Mouse (Mus musculus) MEL (cell line): Measurements from ENCODE around the gene Olfr358. TPM values are rescaled to one million over a fixed set of nuclear protein-coding genes. Genes with fewer than 3 reads are reported as not detected.

ENCODE experiments used
- DNase-seq: peaks from one replicate; pipeline ENCODE4 v3.0.0; 2011; ENCODE audit warnings: low read depth, low spot score
- H3K27ac ChIP-seq: 2 replicates; pipeline ENCODE4 v1.5.1; 2012; ENCODE audit warnings: low read depth, mild to moderate bottlenecking, control low read depth, low read length, moderate library complexity; ENCODE audit not compliant: control insufficient read depth
- H3K27me3 ChIP-seq, 2 experiments: fragments of 150-350 bp in 1 of 2; sonication (generic) in 1 of 2; 2 replicates each; pipeline ENCODE4 v1.6.1; 2012; ENCODE audit warnings: low read length in 2 of 2, mild to moderate bottlenecking in 2 of 2, improper control_type of control experiment in 1 of 2, moderate library complexity in 1 of 2; ENCODE audit not compliant: insufficient read depth in 2 of 2, control insufficient read depth in 1 of 2
- H3K36me3 ChIP-seq, 2 experiments: 2 replicates each; pipeline ENCODE4 v1.6.1; 2012 to 2014; ENCODE audit warnings: low read length in 2 of 2, improper control_type of control experiment in 1 of 2, inconsistent platforms in 1 of 2, mild to moderate bottlenecking in 1 of 2; ENCODE audit not compliant: insufficient read depth in 2 of 2, control insufficient read depth in 1 of 2
- H3K4me1 ChIP-seq, 2 experiments: fragments of 150-350 bp in 1 of 2; sonication (generic) in 1 of 2; 2 replicates each; pipeline ENCODE4 v1.6.1; 2012; ENCODE audit warnings: low read length in 2 of 2, improper control_type of control experiment in 1 of 2, mild to moderate bottlenecking in 1 of 2; ENCODE audit not compliant: insufficient read depth in 2 of 2, control insufficient read depth in 1 of 2
- H3K4me3 ChIP-seq, 2 experiments: fragments of 150-350 bp in 1 of 2; sonication (generic) in 1 of 2; 2 replicates each; pipeline ENCODE4 v1.5.1; 2012; ENCODE audit warnings: low read depth in 2 of 2, low read length in 2 of 2, mild to moderate bottlenecking in 2 of 2, moderate library complexity in 2 of 2, control low read depth in 1 of 2, improper control_type of control experiment in 1 of 2; ENCODE audit not compliant: control insufficient read depth in 1 of 2, insufficient read depth in 1 of 2
- H3K79me2 ChIP-seq: 2 replicates; pipeline ENCODE4 v1.6.1; 2012; ENCODE audit warnings: mild to moderate bottlenecking, low read length, moderate library complexity; ENCODE audit not compliant: control insufficient read depth, poor library complexity, insufficient read depth
- H3K9ac ChIP-seq: 2 replicates; pipeline ENCODE4 v1.6.1; 2012; ENCODE audit warnings: low read depth, mild to moderate bottlenecking, control low read depth, low read length, moderate library complexity; ENCODE audit not compliant: control insufficient read depth, poor library complexity, severe bottlenecking
- H3K9me3 ChIP-seq: fragments of 150-350 bp; sonication (generic); replicated peaks from 2 replicates; pipeline ENCODE4 v1.6.1; 2012; ENCODE audit warnings: mild to moderate bottlenecking, low read length, improper control_type of control experiment, moderate library complexity; ENCODE audit not compliant: insufficient read depth
- CTCF ChIP-seq, 3 experiments: IDR thresholded peaks in 2 of 3; conservative IDR thresholded peaks in 1 of 3; 2 replicates each; pipeline ENCODE4 v1.5.1; 2011 to 2012; ENCODE audit warnings: low read length in 3 of 3, low read depth in 2 of 3, mild to moderate bottlenecking in 2 of 3, improper control_type of control experiment in 1 of 3, inconsistent platforms in 1 of 3, mixed read lengths in 1 of 3, moderate library complexity in 1 of 3; ENCODE audit not compliant: control insufficient read depth in 1 of 3, insufficient read depth in 1 of 3, poor library complexity in 1 of 3, severe bottlenecking in 1 of 3
- E2F4 ChIP-seq: IDR thresholded peaks from 2 replicates; pipeline ENCODE4 v1.6.1; 2011; ENCODE audit warnings: low read depth, low read length, improper control_type of control experiment, borderline replicate concordance
- JUND ChIP-seq: IDR thresholded peaks from 2 replicates; pipeline ENCODE4 v1.6.1; 2011; ENCODE audit warnings: low read depth, mild to moderate bottlenecking, improper control_type of control experiment, low read length
- MAZ ChIP-seq: IDR thresholded peaks from 2 replicates; pipeline ENCODE4 v1.6.1; 2012; ENCODE audit warnings: low read depth, mild to moderate bottlenecking, inconsistent platforms, low read length, improper control_type of control experiment
- NELFE ChIP-seq: IDR thresholded peaks from 2 replicates; pipeline ENCODE4 v1.6.1; 2011; ENCODE audit warnings: low read depth, low read length, improper control_type of control experiment
- USF1 ChIP-seq: IDR thresholded peaks from 2 replicates; pipeline ENCODE4 v1.6.1; 2014; ENCODE audit warnings: low read depth, mild to moderate bottlenecking, inconsistent platforms, low read length, improper control_type of control experiment, moderate library complexity
- ZC3H11A ChIP-seq: IDR thresholded peaks from 2 replicates; pipeline ENCODE4 v1.6.1; 2012; ENCODE audit warnings: low read depth, mild to moderate bottlenecking, inconsistent platforms, low read length, improper control_type of control experiment
- polyA plus RNA-seq, 2 experiments: library from polyadenylated mRNA; stranded (reverse) in 1 of 2; unstranded in 1 of 2; fragments of >175 nt in 1 of 2; fragments of >200 nt in 1 of 2; gene quantifications; 2 replicates each; pipeline versions ENCODE4 v1.2.1 to v1.2.4; 2012; ENCODE audit warnings: low replicate concordance in 2 of 2, low read depth in 1 of 2; ENCODE audit not compliant: insufficient read length in 2 of 2, insufficient read depth in 1 of 2, missing spikeins in 1 of 2
- total RNA-seq: library from RNA; depleted of rRNA; stranded (reverse); fragments of 300-350 nt; gene quantifications from 2 replicates; pipeline ENCODE4 v1.2.3, GENCODE M21; 2012; rRNA removed

The Olfr358 gene
- total and polyA plus RNA-seq, 3 experiments, result not detected

DNA sequence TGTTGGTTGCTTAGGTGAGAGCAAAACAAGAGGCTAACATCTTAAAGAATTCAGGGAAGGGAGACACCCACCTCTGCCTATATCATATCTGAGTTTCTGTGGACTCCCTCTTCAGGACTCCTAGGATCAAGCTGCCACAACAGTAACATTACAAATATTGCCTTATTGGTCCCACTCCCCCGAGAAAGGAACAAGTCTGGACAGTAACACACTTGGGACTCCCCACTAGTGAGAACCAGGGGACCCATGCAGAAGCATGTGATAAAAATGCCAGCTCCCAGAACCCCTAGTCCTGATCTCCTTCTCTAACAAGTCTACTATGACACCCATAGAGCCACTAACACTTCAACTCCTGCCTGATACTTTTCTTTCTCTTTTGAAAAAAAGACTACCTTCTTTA, 15.6 kb downstream of the Olfr358 start, which contains the start of gene Olfr357:
Olfr357 (plus strand) TSS at position 301 of the 400 bp plus-strand sequence.
- Histone ChIP-seq H3K9ac (no peak within 1 kb of the TSS), H3K4me1 (no peaks in the 10 kb centered on the region), H3K4me3 (no peak within 1 kb of the TSS), H3K79me2 (no peaks in the 10 kb centered on the region), H3K27ac (no peak within 1 kb of the TSS), H3K9me3 (no peaks in the 10 kb centered on the region), H3K27me3 (no peaks in the 10 kb centered on the region), H3K36me3 (no peaks in the 10 kb centered on the region)
- TF ChIP-seq CTCF (IDR thresholded peaks at IDR 0.05 in 2 of 3, conservative IDR thresholded peaks at IDR 0.05 in 1 of 3; ENCODE audit: control insufficient read depth in 1 of 3, insufficient read depth in 1 of 3, low read depth in 2 of 3, low read length in 3 of 3, poor library complexity in 1 of 3, severe bottlenecking in 1 of 3) (no peak), E2F4 (no peak), USF1 (no peak), ZC3H11A (no peak), NELFE (no peak), JUND (no peak), MAZ (no peak)
- DNase-seq, result no peak

Other genes with a start within 250 kb of the Olfr358 start
- gene Olfr348, start 225.1 kb downstream of the Olfr358 start, total RNA-seq, result not detected in 2 replicates
- not detected for gene Olfr348, start 225.1 kb downstream of the Olfr358 start, polyA plus RNA-seq
- not detected in 2 replicates for gene Olfr50, start 218.8 kb downstream of the Olfr358 start, total RNA-seq
- gene Olfr50, start 218.8 kb downstream of the Olfr358 start, polyA plus RNA-seq, result not detected
- not detected in 2 replicates for gene Olfr3, start 192.3 kb downstream of the Olfr358 start, total RNA-seq
- not detected for gene Olfr3, start 192.3 kb downstream of the Olfr358 start, polyA plus RNA-seq
- gene Olfr350, start 163.0 kb downstream of the Olfr358 start, total RNA-seq, result not detected in 2 replicates
- not detected for gene Olfr350, start 163.0 kb downstream of the Olfr358 start, polyA plus RNA-seq
- not detected in 2 replicates for gene Olfr351, start 146.7 kb downstream of the Olfr358 start, total RNA-seq
- gene Olfr351, start 146.7 kb downstream of the Olfr358 start, polyA plus RNA-seq, result not detected
- gene Olfr352, start 140.9 kb downstream of the Olfr358 start, total RNA-seq, result not detected in 2 replicates
- not detected for gene Olfr352, start 140.9 kb downstream of the Olfr358 start, polyA plus RNA-seq
- not detected in 2 replicates for gene Olfr353, start 116.4 kb downstream of the Olfr358 start, total RNA-seq
- not detected for gene Olfr353, start 116.4 kb downstream of the Olfr358 start, polyA plus RNA-seq
- gene Olfr354, start 103.7 kb downstream of the Olfr358 start, total RNA-seq, result not detected in 2 replicates
- not detected for gene Olfr354, start 103.7 kb downstream of the Olfr358 start, polyA plus RNA-seq
- not detected in 2 replicates for gene Olfr355, start 80.4 kb downstream of the Olfr358 start, total RNA-seq
- gene Olfr355, start 80.4 kb downstream of the Olfr358 start, polyA plus RNA-seq, result not detected
- not detected in 2 replicates for gene Olfr356, start 72.2 kb downstream of the Olfr358 start, total RNA-seq
- not detected for gene Olfr356, start 72.2 kb downstream of the Olfr358 start, polyA plus RNA-seq
- not detected in 2 replicates for gene Olfr357, start 15.5 kb downstream of the Olfr358 start, total RNA-seq
- gene Olfr357, start 15.5 kb downstream of the Olfr358 start, polyA plus RNA-seq, result not detected
- gene Olfr360, start 56.4 kb upstream of the Olfr358 start, total RNA-seq, result not detected in 2 replicates
- not detected for gene Olfr360, start 56.4 kb upstream of the Olfr358 start, polyA plus RNA-seq
- gene Olfr361, start 80.0 kb upstream of the Olfr358 start, total RNA-seq, result not detected in 2 replicates
- not detected for gene Olfr361, start 80.0 kb upstream of the Olfr358 start, polyA plus RNA-seq
- not detected in 2 replicates for gene Olfr362, start 108.6 kb upstream of the Olfr358 start, total RNA-seq
- gene Olfr362, start 108.6 kb upstream of the Olfr358 start, polyA plus RNA-seq, result not detected
- gene Olfr364-ps1, start 130.0 kb upstream of the Olfr358 start, total RNA-seq, result not detected in 2 replicates
- gene Olfr364-ps1, start 130.0 kb upstream of the Olfr358 start, polyA plus RNA-seq, result not detected
- gene Olfr365, start 178.9 kb upstream of the Olfr358 start, total RNA-seq, result not detected in 2 replicates
- not detected for gene Olfr365, start 178.9 kb upstream of the Olfr358 start, polyA plus RNA-seq
- gene Olfr366, start 202.2 kb upstream of the Olfr358 start, total RNA-seq, result not detected in 2 replicates
- under 1 TPM in 1 of 2 experiments, not detected in 1; 0.01 TPM for gene Olfr366, start 202.2 kb upstream of the Olfr358 start, polyA plus RNA-seq